Mouse (Mus musculus) brain, embryonic 14.5 days (tissue): ENCODE measurements around the gene Csrp1.

Experiments
- CTCF ChIP-seq: fragments of 200-500 bp; IDR thresholded peaks from 2 replicates; pipeline ENCODE4 v1.5.1; 2012; ENCODE audit warnings: inconsistent platforms, mild to moderate bottlenecking, moderate library complexity, borderline replicate concordance; ENCODE audit not compliant: insufficient read depth, insufficient read length; ENCODE audit errors: extremely low read depth
- POLR2A ChIP-seq: fragments of 200-500 bp; IDR thresholded peaks from 2 replicates; pipeline ENCODE4 v1.6.1; 2012; ENCODE audit warnings: mild to moderate bottlenecking, inconsistent platforms, borderline replicate concordance; ENCODE audit not compliant: poor library complexity, insufficient read depth, insufficient read length, severe bottlenecking; ENCODE audit errors: extremely low read depth

GRCm38 (mm10) chr1:135798492-135798891 lies 78.6 kb downstream of the Csrp1 start:
- no peak for TF ChIP-seq CTCF
- no peak for TF ChIP-seq POLR2A
